Mouse (Mus musculus): ENCODE data around the gene Zfp36. TPM values are rescaled to one million over a fixed set of nuclear protein-coding genes. Genes with fewer than 3 reads are reported as not detected.

Zfp36 gene
- polyA plus RNA-seq, 1 experiment from 2014 or later = 61.5 TPM

DNA sequence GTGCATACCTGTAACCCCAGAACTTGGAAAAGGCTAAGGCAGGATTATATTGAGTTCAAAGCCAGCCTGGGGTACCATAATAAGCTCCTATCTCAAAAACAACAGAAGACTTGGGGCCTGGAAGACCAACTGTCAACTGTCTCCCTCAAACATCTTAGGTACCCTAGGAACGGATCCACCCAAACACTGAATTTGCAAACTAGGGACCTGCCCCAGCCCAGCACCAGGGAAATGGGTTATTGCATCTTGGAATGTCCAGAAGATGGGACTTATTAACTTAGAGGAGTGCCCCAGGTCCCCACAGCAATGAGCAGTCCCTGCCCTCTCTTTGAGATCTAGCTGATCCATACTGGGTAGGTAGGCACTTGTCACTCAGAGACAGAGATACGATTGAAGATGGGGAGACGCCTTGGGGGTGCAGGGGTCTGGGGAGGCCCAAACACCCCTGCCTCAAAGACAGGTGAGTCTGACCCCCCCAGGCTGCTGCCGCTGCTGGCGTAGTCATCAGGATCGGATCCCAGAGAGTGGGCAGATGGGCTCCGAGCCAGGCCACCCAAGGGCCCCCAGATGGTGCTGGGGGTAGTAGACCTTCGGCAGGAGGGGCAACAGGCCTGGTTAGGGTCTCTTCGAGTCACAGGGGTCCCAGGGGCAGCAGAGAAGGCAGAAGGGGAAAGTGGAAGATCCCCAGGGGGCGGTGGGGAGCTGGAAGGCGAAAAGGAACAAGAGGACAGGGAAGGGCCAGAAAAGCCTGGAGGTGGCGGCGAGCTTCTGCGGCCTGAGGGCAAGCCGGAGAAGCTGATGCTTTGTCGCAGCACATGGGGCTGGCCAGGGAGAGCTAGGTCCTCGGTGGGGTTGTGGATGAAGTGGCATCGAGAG, 2.6 kb downstream of the Zfp36 start:
- 42% methylated on average over 18 of the region's 18 CpGs for WGBS
- ATAC-seq = no peak
- Histone ChIP-seq H3K27ac (ENCODE audit: low read depth, low read length) (peak overlapping the region; percentile 100), H3K4me3 (ENCODE audit: low read depth, low read length) (peak overlapping the region; percentile 95), H3K36me3 (ENCODE audit: control insufficient read depth, insufficient read depth) (peaks cover 12% of the 10 kb centered on the region), H3K9ac (ENCODE audit: low read depth, low read length) (peak overlapping the region; percentile 98), H3K4me2 (replicated peaks; ENCODE audit: low read depth) (peak overlapping the region; percentile 89), H3K9me3 (ENCODE audit: control insufficient read depth) (no peaks in the 10 kb centered on the region), H3K4me1 (replicated peaks; ENCODE audit: control insufficient read depth, insufficient read depth, low read length) (peaks cover 8% of the 10 kb centered on the region), H3K27me3 (replicated peaks; ENCODE audit: control insufficient read depth, insufficient read depth, low read length) (no peaks in the 10 kb centered on the region)
- peak; percentile 41 for TF ChIP-seq CTCF (IDR thresholded peaks at IDR 0.05; ENCODE audit: low read depth)

GRCm38 (mm10) chr7:28376011-28376771, 3.9 kb downstream of the Zfp36 start:
- Histone ChIP-seq H3K27ac (ENCODE audit: low read depth, low read length) (peak overlapping the region; percentile 100), H3K27me3 (replicated peaks; ENCODE audit: control insufficient read depth, insufficient read depth, low read length) (no peaks in the 10 kb centered on the region), H3K4me2 (replicated peaks; ENCODE audit: low read depth) (peak overlapping the region; percentile 89), H3K36me3 (ENCODE audit: control insufficient read depth, insufficient read depth) (peaks cover 12% of the 10 kb centered on the region), H3K4me3 (ENCODE audit: low read depth, low read length) (peak overlapping the region; percentile 95), H3K4me1 (replicated peaks; ENCODE audit: control insufficient read depth, insufficient read depth, low read length) (peaks cover 8% of the 10 kb centered on the region), H3K9ac (ENCODE audit: low read depth, low read length) (peak overlapping the region; percentile 98), H3K9me3 (ENCODE audit: control insufficient read depth) (no peaks in the 10 kb centered on the region)
- WGBS = 1% methylated on average over 30 of the region's 30 CpGs
- no peak for TF ChIP-seq CTCF (IDR thresholded peaks at IDR 0.05; ENCODE audit: low read depth)
- ATAC-seq = peak; percentile 48

DNA sequence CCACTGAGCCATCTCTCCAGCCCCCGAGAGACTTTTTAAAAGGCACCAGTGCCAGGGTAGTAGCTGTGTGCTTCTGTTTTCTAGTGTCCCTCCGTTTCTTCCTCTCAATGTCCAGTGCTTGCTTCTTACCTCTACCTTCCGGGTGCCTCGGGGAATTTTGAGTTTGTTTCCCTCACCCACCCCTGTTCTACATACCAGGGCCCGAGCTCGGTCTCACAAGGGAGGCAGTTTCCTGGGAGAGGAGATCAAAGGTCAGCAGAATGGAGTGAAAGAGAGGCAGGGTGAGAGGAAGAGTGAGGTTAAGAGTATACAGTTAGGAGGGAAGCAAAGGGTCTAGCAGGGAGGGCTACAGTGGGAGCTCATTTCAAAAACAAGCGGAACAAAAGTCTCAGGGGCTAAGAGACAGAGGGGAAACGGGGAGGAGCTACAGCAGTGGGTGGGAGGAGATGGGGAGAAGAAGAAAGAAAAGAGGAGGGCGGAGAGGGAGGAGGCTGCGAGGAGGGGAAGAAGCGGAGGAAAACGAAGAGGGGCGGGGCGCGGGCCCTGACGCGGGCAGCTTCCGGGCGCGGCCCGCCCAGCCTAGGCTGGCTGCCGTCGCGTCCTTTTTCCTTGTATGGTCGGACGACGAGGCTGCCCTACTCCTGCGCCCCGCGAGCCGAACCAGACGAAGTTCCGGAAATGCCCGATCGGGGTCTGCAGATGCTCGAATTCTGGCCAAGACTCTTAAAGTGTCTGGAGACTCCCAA, 4.7 kb downstream of the Zfp36 start:
- no peaks in the 10 kb centered on the region for H3K9me3 ChIP-seq (ENCODE audit: control insufficient read depth)
- peaks cover 12% of the 10 kb centered on the region for H3K36me3 ChIP-seq (ENCODE audit: control insufficient read depth, insufficient read depth)
- TF ChIP-seq CTCF (IDR thresholded peaks at IDR 0.05; ENCODE audit: low read depth) = no peak
- peak; percentile 33 for ATAC-seq
- H3K27me3 ChIP-seq (replicated peaks; ENCODE audit: control insufficient read depth, insufficient read depth, low read length) = no peaks in the 10 kb centered on the region
- peaks cover 2% of the 10 kb centered on the region for H3K4me1 ChIP-seq (replicated peaks; ENCODE audit: control insufficient read depth, insufficient read depth, low read length)
- peak overlapping the region; percentile 95 for H3K4me3 ChIP-seq (ENCODE audit: low read depth, low read length)
- peak overlapping the region; percentile 98 for H3K9ac ChIP-seq (ENCODE audit: low read depth, low read length)
- under 1% methylated on average over 35 of the region's 36 CpGs for WGBS
- peak overlapping the region; percentile 100 for H3K27ac ChIP-seq (ENCODE audit: low read depth, low read length)
- peak overlapping the region; percentile 89 for H3K4me2 ChIP-seq (replicated peaks; ENCODE audit: low read depth)

DNA sequence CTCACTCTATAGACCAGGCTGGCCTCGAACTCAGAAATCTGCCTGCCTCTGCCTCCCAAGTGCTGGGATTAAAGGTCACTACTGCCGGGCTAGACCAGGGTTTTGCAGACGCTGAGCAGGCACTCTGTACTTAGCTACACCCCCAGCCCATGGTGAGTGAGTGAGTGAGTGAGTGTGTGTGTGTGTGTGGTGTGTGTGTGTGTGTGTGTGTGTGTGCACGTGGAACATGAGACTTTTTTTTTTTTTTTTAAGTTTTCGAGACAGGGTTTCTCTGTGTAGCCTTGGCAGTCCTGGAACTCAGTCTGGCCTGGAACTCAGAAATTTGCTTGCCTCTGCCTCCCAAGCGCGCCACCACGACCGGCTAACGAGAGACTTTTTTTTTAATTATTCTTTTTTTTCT, 5.4 kb downstream of the Zfp36 start:
- WGBS = 60% methylated on average over 10 of the region's 10 CpGs
- H3K4me1 ChIP-seq (replicated peaks; ENCODE audit: control insufficient read depth, insufficient read depth, low read length) = no peaks in the 10 kb centered on the region
- no peaks in the 10 kb centered on the region for H3K27me3 ChIP-seq (replicated peaks; ENCODE audit: control insufficient read depth, insufficient read depth, low read length)
- 0 out of 2 replicates have a peak overlapping the region, but pooled peaks have one; percentile 98 for H3K9ac ChIP-seq (ENCODE audit: low read depth, low read length)
- ATAC-seq = no peak
- peak overlapping the region; percentile 89; the same call in 1 of the 2 replicates for H3K4me2 ChIP-seq (replicated peaks; ENCODE audit: low read depth)
- H3K4me3 ChIP-seq (ENCODE audit: low read depth, low read length) = no peak overlapping the region
- peaks cover 18% of the 10 kb centered on the region for H3K36me3 ChIP-seq (ENCODE audit: control insufficient read depth, insufficient read depth)
- H3K27ac ChIP-seq (ENCODE audit: low read depth, low read length) = peak overlapping the region; percentile 100
- TF ChIP-seq CTCF (IDR thresholded peaks at IDR 0.05; ENCODE audit: low read depth) = no peak
- H3K9me3 ChIP-seq (ENCODE audit: control insufficient read depth) = no peaks in the 10 kb centered on the region

DNA sequence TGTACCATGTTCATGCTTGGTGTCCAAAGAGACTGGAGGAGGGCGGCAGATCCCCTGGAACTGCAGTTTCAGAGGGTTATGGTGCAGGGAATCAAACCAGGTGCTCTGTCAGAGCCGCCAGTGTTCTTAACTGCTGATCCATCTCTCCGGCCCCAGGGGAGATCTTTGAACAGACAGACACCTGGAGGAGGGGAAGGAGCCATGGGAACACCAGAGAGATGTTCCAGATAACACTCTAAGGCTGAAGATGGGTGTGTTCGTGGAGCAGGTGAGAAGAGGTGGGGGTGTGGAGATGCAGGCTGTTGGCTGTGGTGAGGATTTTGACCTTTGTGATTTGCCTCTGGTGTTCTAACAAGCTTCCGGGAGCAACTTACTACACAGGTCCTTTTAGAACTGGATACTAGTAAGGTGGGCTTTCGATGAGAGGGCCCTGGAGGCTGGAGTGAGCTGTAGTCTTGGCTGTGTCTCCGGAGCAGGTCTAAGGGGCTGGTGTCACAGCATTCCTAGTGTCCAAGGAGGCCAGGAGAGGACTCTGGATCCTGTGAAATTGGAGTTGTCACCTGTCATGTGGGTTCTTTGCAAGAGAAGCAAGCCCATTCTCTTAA, 6.1 kb downstream of the Zfp36 start:
- TF ChIP-seq CTCF (IDR thresholded peaks at IDR 0.05; ENCODE audit: low read depth) = no peak
- no peak for ATAC-seq
- Histone ChIP-seq H3K27ac (ENCODE audit: low read depth, low read length) (peak overlapping the region; percentile 100), H3K4me2 (replicated peaks; ENCODE audit: low read depth) (peak overlapping the region; percentile 89; the same call in 1 of the 2 replicates), H3K4me3 (ENCODE audit: low read depth, low read length) (no peak overlapping the region), H3K36me3 (ENCODE audit: control insufficient read depth, insufficient read depth) (peaks cover 24% of the 10 kb centered on the region), H3K9ac (ENCODE audit: low read depth, low read length) (no peak overlapping the region), H3K27me3 (replicated peaks; ENCODE audit: control insufficient read depth, insufficient read depth, low read length) (no peaks in the 10 kb centered on the region), H3K9me3 (ENCODE audit: control insufficient read depth) (no peaks in the 10 kb centered on the region), H3K4me1 (replicated peaks; ENCODE audit: control insufficient read depth, insufficient read depth, low read length) (no peaks in the 10 kb centered on the region)
- WGBS = 44% methylated on average over 7 of the region's 7 CpGs

Data from intestine, postnatal 0 days (tissue).